Mouse (Mus musculus) embryo, embryonic 10 days (tissue): Measurements from ENCODE around the gene Hsd17b11.

Source experiments
- DNase-seq: peaks from one replicate; pipeline ENCODE4 v3.0.0-alpha.2; 2015; ENCODE audit warnings: low spot score

Gene Hsd17b11

DNA sequence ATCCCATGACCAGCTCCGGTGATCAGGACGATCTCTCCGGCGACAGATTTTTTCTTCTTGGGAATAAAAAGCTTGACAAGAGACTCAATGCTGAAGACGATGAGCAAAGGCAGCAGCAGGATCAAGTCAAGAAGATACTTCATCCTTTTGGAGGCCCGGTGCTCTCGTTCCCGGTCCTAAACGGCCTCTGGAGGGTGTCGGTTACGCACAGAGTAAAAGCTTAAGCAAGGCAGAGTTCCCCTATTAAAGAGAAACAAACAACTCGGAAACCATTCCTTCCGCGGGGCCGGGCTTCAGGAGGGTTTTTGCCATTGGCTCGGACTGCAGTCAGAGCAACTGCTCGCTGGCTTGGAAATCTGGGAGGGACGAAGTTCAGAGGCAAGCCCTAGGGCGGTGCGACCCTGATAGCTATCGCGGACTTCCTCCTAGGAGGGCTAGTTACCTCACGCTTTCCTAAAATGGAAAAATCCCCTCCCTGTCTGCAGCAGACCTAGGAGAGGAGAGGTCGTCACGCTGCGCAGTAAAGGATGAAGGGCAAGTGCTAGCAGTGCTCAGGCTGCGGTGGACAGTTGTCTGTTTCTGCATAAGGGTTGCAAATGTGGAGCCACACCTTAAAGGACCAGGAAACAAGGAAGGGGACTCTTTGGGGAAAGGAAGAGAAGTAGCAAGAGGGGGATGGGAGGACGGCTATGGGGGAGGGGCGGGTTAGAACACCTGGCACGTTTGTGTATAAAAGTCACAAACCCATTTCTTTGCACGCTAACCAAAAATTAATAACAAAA, at the start of gene Hsd17b11:
Hsd17b11 (minus strand) TSS at position 323 of the 782 bp plus-strand sequence.
- peak; percentile 91 for DNase-seq

DNA sequence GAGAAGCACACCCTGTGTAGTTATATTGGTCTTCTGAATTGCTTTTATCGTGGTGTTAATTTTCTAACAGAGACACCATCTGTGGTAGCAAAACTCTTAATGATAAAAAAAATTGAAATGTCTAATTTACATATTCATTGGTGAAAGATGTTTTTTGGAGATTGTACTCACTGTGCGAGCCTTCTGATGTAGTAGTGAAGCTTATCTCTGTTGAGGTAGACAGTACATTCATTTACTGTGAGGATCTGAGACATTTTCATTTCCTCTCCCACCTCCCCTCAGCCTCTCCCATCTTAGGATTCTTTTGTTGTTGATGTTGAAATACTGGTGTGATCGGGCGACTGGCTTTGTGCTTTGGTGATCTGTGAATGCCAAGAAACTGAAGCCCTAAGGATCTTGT, 49.3 kb upstream of the Hsd17b11 start:
- DNase-seq, result no peak

DNA sequence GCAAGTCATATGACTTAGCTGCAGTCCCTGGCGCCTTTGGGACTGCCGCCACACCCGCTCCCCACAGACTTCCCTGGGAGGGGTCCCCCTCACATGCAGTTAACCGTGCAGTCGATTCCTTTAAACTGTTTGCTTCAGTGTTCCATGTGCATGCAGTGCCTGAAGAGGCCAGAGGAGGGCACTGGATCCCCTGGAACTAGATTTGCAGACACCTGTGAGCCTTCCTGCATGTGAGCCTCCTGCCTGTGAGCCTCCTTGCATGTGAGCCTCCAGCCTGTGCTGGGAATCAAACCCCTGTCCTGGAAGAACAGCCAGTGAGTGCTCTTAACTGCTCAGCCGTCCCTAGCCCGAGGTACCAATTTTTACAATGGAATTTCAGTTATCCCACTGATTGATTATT, 47.0 kb upstream of the Hsd17b11 start:
- DNase-seq, result peak; percentile 52

DNA sequence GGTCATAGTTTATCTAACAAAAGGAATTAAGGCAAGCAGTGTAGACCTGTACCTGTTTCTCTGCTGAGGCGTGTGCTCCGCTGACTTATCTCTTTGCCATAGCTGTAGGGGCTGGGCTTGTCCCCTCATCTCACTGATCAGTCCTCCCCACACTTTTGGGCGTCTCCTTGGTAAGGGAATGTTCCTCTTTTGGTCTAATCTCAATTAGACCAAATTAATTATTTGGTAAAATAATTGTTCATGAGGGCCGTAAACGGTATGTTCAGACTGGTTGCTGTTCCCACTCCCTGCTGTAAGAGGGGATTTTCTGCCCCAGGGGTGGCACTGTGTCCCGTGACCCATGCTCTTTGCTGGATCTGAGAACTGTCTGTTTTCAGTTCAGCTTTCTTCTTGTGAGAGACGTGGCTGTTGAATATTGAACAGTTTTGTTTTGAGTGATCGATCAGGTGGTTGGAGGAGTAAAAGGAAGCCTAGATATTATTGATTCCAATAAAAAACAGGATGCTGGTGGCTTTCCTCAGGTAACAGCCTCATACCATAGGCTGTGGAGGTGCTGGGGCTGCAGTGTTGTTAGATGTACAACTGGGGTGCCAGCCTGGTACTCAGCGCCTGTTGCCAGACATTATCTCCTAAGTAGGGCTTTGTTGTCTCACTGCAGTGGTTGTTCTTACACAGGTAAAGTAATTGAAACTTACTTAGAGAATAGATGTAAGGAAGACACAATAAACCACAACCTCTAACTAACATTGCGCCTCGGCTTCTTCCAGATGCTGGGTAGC, 41.2 kb upstream of the Hsd17b11 start:
- no peak for DNase-seq

DNA sequence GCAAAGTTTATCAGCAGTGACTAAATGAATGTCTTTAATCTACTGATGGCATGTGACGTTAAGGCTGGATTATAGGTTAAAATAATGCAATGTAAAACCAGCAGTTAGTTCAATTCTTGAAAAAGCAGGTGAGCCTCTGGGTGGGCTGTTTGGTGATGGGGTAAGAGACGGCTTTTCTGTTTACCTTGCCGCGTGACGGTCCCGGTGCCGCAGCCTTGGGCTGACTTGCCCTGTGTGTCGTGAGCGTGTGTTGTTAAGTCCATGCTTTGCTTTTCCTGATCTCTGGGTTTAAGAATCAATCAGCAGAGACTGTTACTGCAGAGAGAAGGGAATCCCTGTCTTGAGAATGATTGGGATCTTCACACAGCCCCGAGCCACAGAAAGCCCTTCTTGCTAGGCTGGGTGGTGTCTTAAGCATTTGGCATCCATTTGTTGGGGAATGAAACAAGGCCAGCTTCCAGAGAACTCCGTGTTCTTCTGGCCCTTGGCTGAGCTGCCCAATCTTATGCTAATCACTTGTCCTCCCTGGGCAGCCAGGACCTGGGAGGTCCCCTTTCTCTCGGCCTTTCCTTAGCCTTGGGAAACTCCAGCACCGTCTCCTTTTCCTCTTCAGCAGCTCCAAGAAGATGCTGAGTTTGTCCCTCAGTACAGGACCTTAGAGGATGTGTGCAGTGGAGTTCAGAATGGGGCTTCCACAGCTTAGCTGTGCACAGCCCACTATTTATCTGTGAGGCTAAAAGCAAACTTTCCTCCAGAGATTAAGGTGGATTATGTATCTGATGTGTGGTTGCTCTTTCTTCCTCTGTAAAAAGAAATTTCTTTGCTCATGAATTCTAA, 40.4 kb upstream of the Hsd17b11 start:
- DNase-seq, result no peak

DNA sequence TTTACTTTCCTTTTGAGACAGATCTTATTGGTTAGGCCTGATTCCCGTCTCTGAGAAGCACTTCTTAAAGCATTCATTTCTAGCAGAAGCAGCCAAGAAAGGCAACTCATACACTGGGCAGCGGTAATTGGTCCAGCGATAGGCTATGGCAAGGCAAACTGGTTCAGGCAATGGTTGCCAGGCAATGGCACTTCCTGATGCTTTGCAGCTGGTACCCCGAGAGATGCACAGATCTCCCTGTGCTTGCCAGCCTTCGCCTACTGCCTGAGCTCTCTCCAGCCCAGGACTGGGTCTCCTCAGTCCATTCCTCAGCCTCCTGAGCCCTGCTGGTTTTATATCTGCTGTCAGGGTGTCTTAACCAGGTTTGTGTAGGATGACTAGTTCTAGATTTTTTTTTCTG, 38.7 kb upstream of the Hsd17b11 start:
- DNase-seq, result no peak

DNA sequence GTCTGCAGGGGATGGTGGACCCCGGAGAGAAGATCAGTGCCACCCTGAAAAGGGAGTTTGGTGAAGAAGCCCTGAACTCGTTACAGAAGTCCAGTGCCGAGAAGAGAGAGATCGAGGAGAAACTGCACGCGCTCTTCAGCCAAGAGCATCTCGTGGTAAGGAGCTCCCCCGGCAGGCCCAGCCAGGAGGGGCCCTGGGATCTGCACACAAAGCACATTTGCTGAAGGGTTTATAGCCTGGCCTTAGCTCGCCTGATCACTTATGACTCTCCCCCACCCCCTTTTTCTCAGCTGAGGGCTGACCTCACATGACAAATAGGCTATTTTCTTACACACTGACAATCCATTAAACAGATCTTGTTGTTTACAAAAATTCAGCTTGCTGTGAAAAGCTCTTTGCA, 37.9 kb upstream of the Hsd17b11 start:
- DNase-seq, result no peak

DNA sequence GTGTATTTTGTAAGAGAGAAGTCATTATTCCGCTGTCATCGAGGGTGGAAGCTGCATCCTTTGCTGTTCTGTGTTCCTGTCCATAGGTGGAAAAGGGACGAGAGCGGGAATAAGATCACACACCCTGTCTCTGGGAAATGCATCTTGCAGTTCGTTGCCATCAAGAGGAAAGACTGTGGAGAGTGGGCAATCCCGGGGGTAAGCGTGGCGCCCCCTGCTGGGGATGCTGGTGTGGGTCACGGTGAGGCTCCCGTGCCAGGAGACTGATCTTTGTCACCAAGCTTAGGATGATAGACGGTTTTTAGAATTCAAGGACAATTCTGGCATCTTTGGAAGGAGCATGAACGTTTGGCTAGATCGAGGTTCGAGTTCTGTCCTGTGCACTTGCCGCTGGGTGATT, 36.3 kb upstream of the Hsd17b11 start:
- peak; percentile 28 for DNase-seq

DNA sequence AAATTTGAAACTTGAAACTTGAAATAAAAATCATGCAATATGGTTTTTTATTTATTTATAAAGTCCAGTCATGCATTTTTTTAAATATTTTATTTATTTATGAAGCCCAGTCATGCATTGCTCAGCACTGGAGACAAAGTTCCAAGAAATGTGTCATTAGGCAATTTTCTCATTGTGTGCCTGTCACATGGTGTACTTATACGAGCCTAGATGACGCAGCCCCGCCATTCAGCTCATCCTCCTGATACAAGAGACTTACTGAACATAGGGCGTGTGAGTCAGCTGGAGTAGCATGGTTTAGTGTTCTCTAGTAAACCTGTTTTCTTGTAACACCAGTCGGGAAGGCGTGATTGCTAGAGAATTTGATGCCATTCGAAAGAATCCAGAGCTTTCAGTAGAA, 34.6 kb upstream of the Hsd17b11 start:
- DNase-seq, result no peak

DNA sequence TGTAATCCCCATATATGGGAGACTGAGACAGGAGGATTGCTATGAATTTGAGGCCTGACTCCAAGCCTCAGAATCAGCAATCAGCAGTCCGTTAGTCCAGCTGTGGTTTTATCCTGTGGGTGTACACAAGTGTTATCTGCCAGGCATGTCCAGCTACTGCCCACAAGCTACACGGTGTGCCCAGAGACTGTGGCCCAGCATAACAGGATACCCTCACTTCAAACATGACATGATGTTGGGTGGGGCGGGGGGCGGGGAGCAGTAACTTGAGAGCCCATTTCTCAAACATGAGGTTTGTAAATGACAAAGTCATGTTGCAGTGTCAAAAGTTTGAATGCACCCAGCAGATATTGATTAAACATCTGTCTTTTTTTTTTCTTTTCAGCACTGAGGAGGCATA, 34.1 kb upstream of the Hsd17b11 start:
- no peak for DNase-seq

DNA sequence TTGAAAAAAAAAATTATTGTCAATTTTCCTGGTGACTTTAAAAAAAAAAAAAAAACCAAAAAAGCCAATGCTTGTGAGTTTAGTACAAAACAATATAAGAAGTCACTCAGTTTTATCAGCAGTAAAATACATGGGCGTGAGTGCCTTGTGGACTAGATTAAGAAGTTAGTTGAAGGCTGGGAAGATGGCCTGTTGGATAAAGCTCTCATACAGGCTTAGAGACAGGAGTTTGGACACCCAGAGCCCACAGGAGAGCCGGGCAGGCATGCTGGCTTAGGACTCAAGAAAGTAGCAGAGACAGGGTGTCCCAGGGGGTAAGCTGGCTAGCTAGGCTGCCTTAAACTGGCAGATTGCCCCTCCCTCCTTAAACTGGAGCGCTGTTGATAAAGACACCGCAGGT, 33.2 kb upstream of the Hsd17b11 start:
- DNase-seq, result no peak

DNA sequence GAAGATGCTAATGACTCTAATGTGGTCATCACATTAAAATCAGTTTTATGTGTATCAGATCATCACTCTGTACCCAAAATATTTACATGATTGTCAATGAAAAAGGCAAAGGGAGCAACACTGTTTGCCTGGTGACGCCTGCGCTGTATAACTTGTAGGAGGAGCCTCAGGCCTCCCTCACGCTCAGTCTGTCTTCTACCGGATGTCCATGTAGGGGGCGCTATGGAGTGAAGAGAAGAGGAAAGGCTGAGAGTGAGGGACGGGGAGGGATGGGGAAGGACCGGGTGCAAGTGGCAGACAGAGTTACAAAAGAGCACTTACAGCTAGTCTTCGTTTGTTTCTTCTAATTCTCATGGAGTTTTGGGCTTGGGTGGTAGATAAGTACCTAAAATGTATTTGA, 31.2 kb upstream of the Hsd17b11 start:
- peak; percentile 48 for DNase-seq

DNA sequence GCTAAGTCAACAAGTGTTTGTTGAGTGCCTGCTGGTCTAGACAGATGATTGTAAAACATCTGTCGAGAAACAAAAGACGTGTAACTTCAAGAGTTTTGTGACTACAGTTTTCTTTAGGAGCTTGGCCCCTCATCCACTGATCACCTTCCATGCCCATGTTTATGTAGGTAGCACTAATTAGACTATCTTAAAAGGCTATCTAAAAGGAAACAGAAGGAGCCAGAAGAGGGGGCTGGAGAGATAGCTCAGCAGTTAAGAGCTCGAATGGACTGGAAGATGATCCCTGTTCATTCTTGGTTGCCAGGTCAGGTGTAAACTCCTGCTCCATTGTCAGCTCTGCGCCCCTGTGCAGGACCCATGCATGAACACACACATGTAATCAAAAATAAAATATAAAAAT, 26.4 kb upstream of the Hsd17b11 start:
- peak; percentile 17 for DNase-seq

DNA sequence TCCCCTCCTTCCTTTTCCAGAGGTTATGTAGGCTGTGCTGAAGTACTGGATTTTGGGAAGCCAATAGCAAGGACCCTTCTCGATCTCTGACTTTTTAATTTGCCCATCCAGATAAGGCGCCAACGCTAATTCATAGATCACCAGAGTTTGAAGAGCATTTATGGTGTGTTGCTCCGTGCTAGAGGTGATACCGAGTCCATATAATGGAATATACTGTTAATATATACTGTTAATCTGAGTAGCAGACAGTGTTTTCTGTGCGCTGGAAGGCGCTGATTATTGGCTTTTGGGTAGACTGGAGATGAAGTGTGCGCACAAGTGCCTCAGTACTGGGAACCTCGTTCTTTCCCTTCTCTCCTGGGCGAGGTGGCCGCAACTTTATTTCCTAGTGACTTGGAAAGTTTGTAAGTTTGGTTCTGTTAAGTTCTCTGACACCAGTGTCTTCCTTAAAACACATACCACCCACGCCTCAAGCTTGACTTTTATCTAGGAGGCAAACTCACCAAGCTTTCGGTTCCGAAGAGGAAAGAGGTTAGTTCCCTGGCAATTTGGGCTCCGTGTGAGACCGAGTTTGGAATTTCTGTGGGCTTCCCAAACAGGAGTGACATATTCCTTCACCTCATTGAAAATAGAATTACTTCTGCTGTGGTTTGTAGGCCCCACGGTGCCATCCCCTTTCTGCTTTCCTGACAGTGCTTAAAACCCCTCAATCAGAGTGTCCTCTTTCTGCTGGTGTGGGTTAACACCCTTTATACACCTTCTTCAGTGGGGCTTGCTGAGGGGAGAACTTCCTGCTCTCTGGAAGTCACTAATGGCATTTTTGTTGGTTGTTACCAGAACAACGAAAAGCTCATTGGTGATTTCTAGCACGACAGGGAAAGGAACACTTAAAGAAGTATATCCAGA, 25.7 kb upstream of the Hsd17b11 start:
- peak; percentile 21 for DNase-seq

DNA sequence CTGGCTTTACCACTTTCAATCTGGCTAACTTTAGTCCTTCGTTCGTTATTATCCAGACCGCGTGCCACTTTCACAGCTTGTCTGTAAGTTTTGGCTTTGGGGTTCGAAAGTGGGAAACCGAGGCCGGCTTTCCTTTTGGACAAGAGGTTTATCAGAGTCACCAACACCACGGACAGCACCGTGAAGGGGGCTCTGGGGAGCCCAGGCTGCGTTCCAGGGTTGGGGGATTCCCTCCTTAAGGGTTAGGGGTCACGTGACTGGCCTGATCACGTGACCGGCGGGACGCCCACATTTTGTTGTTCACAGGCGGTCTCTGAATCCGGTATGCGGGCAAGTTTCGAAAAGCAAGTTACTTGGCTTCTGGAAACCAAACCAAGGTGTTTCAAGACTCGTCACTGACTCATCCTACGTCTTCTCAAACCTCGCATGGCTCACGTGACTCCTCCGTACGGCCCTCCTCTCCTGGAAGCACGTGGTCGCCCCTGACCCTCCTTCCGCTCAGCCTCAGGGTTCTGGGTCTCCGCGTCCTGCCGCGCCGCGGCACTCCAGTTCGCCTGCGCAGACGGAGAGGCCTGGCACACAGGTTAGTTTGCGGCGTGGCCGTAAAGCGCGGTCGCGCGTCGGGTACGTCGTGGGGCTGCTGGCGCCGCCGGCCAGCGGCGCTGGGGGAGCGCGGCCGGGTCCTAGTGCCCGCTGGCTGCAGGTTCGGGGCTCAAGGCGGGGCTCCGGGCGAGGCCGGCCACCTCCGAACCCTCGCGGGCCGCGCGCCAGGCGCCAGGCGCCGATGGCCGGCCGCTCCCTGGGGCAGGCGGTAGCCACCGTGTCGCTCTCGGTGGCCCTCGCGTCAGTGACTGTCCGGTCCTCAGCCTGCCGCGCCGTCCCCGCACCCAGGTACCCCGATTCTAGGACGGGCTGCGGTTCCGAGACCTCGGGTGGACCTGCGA, 24.8 kb upstream of the Hsd17b11 start, which contains the start of gene Nudt9:
Nudt9 (plus strand) TSS at position 51 of the 944 bp plus-strand sequence.
- peak; percentile 98 for DNase-seq

DNA sequence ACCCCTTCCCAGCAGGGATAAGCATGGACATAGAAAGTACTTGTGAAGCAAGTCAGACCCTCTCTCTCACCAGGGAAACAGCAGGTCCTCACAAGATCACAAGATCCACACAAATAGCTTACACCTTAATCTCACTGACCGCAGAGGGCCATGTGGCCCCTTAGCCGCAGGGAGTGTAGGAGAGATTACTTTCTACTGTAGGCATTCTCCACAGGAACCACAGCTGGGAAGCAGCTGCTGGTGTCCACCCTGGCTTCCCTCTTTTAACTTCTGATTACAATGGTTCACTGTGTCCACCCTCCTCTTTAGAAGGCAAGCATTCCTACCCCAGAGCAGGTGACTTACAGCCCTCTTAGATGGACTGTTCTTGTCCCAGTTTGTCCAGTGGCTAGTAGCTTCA, 22.0 kb upstream of the Hsd17b11 start:
- no peak for DNase-seq

DNA sequence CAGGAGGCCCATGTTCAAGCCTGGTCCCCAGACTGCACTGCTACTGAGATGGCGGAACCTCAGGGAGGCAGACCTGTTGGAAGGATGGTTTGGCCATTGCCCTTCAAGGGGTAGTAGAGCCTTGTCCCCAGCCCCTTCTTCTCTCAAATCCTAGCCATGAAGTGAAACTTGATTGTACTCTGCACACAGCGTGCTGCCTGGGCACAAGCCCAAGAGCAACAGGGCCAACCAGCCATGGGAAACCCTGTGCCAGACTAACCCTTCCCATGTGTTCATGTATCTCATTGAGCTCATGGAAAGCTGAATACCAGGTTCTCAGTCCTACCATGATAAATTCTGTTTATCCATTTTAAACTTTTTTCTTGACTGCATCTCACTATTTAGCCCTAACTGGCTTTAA, 21.2 kb upstream of the Hsd17b11 start:
- no peak for DNase-seq

DNA sequence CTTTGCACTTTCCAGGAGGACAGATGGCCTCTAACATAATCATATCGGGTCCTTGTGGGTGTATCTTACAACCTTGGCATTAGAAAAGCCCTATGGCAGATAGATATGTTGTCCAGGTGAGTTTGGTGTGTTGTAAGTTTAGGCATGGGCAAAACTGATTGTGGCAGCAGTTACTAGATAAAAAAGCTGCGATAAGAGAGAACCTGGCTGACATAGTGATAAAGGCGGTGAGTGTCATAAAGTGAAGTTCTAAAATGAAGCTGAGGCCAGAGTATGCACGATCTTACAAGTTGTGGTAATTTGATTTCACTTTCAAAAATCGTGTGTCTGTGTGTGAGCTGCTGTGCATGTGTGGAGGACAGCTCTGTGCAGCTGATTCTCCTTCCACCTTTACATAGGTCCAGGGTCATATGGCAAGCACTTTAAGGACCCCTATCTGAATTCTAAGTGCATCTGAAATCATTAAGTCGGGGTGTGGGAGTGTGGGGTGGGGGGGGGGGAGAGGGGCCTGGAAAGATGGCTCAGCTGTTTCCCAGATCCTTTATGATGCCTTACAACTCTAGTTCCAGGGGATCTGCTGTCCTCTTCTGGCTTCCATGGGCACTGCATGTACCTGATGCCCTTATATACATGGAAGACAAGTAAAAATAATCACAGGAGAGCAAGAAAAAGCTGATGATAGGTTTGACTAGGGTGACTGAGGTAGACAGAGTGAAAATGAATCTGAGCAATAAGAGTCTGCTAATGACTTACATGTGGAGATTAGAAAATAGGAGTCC, 17.6 kb upstream of the Hsd17b11 start:
- peak; percentile 59 for DNase-seq

DNA sequence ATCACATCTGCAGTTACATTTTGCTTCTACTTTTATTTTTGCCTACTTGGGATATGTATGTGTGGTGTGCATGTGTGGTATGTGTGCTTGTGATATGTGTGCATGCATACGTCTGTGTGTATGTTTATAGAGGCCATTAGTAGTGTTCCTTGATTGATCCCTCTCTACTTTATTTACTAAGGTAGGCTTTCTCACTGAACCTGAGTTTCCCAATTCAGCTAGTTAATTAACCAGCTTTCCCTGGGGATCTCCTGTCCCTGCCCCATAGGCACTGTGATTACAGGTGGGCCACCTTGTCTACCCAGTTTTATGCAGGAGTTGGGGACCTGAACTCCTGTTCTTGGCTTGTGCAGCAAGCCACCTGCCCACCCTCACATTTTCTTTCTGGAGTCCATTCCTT, 15.0 kb upstream of the Hsd17b11 start:
- DNase-seq, result no peak
